Mouse (Mus musculus) thymus, postnatal 10 days (tissue): ENCODE measurements around the gene Serpinb1a.

Source experiments
- DNase-seq, 2 experiments: peaks; one replicate each; pipeline ENCODE4 v3.0.0; 2021; ENCODE audit warnings: low spot score in 2 of 2

The Serpinb1a gene

DNA sequence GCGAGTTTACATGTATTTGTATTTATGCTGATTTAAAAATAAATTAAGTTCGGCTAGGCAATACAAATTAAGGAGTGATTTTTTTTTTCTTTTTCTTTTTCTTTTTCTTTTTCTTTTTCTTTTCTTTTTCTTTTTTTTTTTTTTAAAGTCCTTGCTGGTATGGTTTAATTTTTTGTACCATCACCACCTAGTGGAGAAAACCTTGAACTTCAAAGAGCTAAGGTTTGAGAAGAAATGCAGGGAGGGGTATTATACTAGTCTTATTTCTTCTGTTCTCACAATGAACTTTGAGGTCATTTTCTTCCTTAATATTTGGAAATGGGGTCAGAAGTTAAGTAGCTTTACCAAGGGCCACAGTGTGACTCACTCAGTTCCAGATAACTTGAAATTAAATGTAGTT, 51.9 kb downstream of the Serpinb1a start:
- no peak for DNase-seq

DNA sequence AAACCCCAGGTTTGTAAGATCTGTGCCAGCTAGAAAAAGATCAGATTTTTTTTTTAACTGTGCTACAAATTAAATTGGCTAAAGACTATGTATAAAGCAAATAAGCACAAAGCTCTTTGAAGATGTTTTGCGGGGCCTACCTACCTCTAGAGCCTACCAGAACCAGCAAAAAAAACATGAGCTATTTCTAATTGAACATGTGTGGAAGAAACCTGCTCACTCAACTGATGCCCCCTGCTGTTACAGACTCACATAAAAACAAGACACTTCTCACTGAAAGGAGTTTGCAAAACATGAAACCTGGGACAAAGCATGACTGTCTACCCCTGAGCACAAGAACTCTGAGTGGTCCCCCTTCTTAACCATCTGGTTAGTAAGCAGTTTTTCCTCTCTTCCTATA, 53.9 kb downstream of the Serpinb1a start:
- DNase-seq, result no peak

GRCm38 (mm10) chr13:32795166-32795565, 55.8 kb downstream of the Serpinb1a start:
- DNase-seq, result no peak

DNA sequence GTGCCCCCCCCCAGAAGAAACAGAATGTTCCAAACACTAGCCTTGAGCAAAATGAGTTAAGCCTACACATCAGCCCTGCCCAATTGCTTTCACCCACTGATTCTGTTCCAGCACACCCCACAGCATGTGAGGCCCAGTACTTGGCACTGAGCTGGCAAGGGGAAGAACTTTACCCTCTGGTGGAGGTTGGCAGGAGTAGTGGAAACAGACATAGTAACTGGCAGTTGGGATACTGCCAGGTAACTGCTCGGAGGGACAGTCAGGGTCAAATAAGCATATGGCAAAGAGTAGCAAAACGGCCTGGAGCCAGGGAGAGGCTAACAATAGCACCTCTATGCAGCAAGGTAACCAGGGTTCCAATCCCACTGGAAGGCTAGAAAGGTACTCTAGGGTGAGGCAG, 56.4 kb downstream of the Serpinb1a start:
- DNase-seq, result no peak
